Comparison of ENCODE assay signal across 8 mouse cellular contexts in genomic region chr5:147925935-147926604, GRCm38 (mm10). TPM values are rescaled to one million over a fixed set of nuclear protein-coding genes. Genes with fewer than 3 reads are reported as not detected.
DNase-seq lines count a peak whose midpoint lies in the region; ATAC-seq and TF ChIP-seq lines count a peak whose summit lies in the region.

No protein-coding gene starts in this region.

- peak; percentile 56 for DNase-seq in heart, postnatal 4 days
- DNase-seq in heart, adult 18-20 months: no peak
- peak; percentile 53 to 68 for DNase-seq in cerebellum, postnatal 14 days
- peak; percentile 12 to 16 for DNase-seq in lung, adult 18-20 months
- peak; percentile 30 for DNase-seq in thymus, postnatal 14 days
- DNase-seq in left cerebral cortex, adult 9 months (ENCODE audit: low spot score in 2 of 2): no peak

- peak overlapping the region; percentile 39; the same call in 1 of the 2 replicates for H3K9ac ChIP-seq in ES-Bruce4 (ENCODE audit: low read depth, poor library complexity, severe bottlenecking)
- H3K9ac ChIP-seq in hindbrain, embryonic 16.5 days (ENCODE audit: low read depth, low read length): no peak overlapping the region

- TF ChIP-seq EP300 in ES-Bruce4 (IDR thresholded peaks at IDR 0.05; ENCODE audit: insufficient read depth, low read depth, low read length): no peak

- peak; percentile 95 for TF ChIP-seq CTCF in ES-Bruce4 (IDR thresholded peaks at IDR 0.05; ENCODE audit: low read depth, low read length)

- no peak for TF ChIP-seq POLR2A in ES-Bruce4 (IDR thresholded peaks at IDR 0.05; ENCODE audit: insufficient read depth, low read length)

- H3K4me1 ChIP-seq in ES-Bruce4 (ENCODE audit: control insufficient read depth, insufficient read depth, low read length): peaks cover 3% of the 10 kb centered on the region
- no peaks in the 10 kb centered on the region for H3K4me1 ChIP-seq in hindbrain, embryonic 16.5 days (ENCODE audit: control insufficient read depth, insufficient read depth, low read depth, low read length)

- H3K4me2 ChIP-seq in hindbrain, embryonic 16.5 days (ENCODE audit: low read length): no peak overlapping the region

- H3K9me3 ChIP-seq in ES-Bruce4 (replicated peaks; ENCODE audit: control insufficient read depth, insufficient read depth, low read length, poor library complexity, severe bottlenecking): no peaks in the 10 kb centered on the region
- H3K9me3 ChIP-seq in hindbrain, embryonic 16.5 days (ENCODE audit: control insufficient read depth, low read length): no peaks in the 10 kb centered on the region

- 69% methylated on average over 15 of the region's 15 CpGs for WGBS in hindbrain, embryonic 16.5 days

- peak overlapping the region; percentile 59 for H3K4me3 ChIP-seq in ES-Bruce4 (ENCODE audit: low read depth, low read length)
- H3K4me3 ChIP-seq in hindbrain, embryonic 16.5 days (ENCODE audit: low read length): no peak overlapping the region

- no peak overlapping the region for H3K27ac ChIP-seq in ES-Bruce4 (ENCODE audit: insufficient read depth, low read length)
- H3K27ac ChIP-seq in hindbrain, embryonic 16.5 days (ENCODE audit: low read depth, low read length): no peak overlapping the region

- no peak for ATAC-seq in hindbrain, embryonic 16.5 days

- H3K27me3 ChIP-seq in ES-Bruce4 (ENCODE audit: control insufficient read depth, insufficient read depth, low read length, poor library complexity, severe bottlenecking): no peaks in the 10 kb centered on the region
- no peaks in the 10 kb centered on the region for H3K27me3 ChIP-seq in hindbrain, embryonic 16.5 days (replicated peaks; ENCODE audit: control insufficient read depth, insufficient read depth, low read length)

- no peaks in the 10 kb centered on the region for H3K36me3 ChIP-seq in ES-Bruce4 (ENCODE audit: control insufficient read depth, insufficient read depth, low read length, poor library complexity, severe bottlenecking)
- H3K36me3 ChIP-seq in hindbrain, embryonic 16.5 days (ENCODE audit: control insufficient read depth, insufficient read depth, low read length): no peaks in the 10 kb centered on the region

RNA-seq across cellular contexts. Expression of gene Mtus2, which starts 31.1 kb away (rescaled TPM):
- 100 to 1,000 TPM; 116 to 127 TPM for total RNA-seq in heart, postnatal 4 days (2021)
- total RNA-seq in heart, adult 18-20 months (2021): 10 to 100 TPM; 82.2 to 93.8 TPM
- 2.4 and 4.7 TPM in 2 replicates for polyA plus RNA-seq in ES-Bruce4 (2011; ENCODE audit: insufficient read depth, insufficient read length, low read depth, missing spikeins)
- polyA plus RNA-seq in hindbrain, embryonic 16.5 days (2015; fragmentation: Nextera tagmentation; extraction: Ambion mirVana): 34.8 and 39.4 TPM in 2 replicates

RNA-seq across cellular contexts. Expression of gene Slc46a3, which starts 31.5 kb away (rescaled TPM):
- 1 to 10 TPM; 3.1 to 3.7 TPM for total RNA-seq in heart, postnatal 4 days (2021)
- total RNA-seq in heart, adult 18-20 months (2021): 10 to 100 TPM in 1 of 2 experiments, 1 to 10 TPM in 1; 8.2 to 10.9 TPM
- 2.5 and 3.9 TPM in 2 replicates for polyA plus RNA-seq in ES-Bruce4 (2011; ENCODE audit: insufficient read depth, insufficient read length, low read depth, missing spikeins)
- polyA plus RNA-seq in hindbrain, embryonic 16.5 days (2015; fragmentation: Nextera tagmentation; extraction: Ambion mirVana): 5.4 and 6.3 TPM in 2 replicates

Comparison
In these comparisons a context has a peak if more than half of its experiments do, and no peak if none do; other contexts are left out.
1. DNase-seq: peak in heart, postnatal 4 days (single experiment), cerebellum, postnatal 14 days (2 of 2), lung, adult 18-20 months (2 of 2) and thymus, postnatal 14 days (single experiment); none in heart, adult 18-20 months (0 of 2) and left cerebral cortex, adult 9 months (0 of 2).